Mouse (Mus musculus): ENCODE results near the gene Rab3c.

Gene Rab3c

GRCm38 (mm10) chr13:110190039-110190438 lies 90.8 kb downstream of the Rab3c start:
- DNase-seq (ENCODE audit: low spot score), result no peak

- DNase-seq (ENCODE audit: low spot score), result no peak
These were observed 95.7 kb downstream of the Rab3c start for GRCm38 (mm10) chr13:110184963-110185685.

DNA sequence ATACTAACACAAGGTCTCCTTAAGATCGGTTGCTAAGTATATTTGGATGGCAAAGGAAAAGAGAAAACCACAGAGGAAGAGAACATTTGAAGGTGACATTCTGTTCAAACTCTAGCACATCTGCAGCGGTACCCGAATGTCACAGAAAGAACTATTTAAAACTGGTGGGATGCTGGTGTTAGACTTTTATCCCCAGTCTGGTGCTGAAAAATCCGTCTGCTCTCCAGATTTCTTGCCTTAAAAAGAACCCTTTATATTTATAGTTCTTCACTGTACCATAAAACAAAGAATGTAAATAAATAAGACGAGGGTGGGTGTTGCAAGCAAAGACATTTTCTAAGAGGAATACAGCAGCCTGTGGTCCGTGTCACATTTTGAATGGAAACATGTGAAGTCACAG lies 105.1 kb downstream of the Rab3c start:
- no peak for DNase-seq (ENCODE audit: low spot score)

DNA sequence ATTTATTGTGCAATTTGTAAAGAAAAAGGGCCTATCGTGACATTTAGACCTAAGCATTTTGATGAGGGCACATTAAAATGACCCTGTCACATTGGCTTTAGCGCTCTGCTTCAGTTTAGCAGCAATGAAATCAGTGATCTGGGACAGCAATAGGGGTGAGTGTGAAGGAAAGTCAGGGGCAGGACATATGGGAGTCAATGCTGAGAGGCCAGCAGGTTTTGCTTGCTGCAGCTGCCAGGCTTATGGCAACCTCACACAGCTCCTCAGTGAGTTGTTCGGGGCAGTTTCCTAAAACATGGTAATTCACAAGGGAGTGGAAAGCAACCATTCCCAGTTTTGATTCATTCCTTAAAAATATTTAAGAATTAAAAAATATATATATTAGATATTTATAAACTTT lies 111.1 kb downstream of the Rab3c start:
- DNase-seq (ENCODE audit: low spot score), result no peak

DNA sequence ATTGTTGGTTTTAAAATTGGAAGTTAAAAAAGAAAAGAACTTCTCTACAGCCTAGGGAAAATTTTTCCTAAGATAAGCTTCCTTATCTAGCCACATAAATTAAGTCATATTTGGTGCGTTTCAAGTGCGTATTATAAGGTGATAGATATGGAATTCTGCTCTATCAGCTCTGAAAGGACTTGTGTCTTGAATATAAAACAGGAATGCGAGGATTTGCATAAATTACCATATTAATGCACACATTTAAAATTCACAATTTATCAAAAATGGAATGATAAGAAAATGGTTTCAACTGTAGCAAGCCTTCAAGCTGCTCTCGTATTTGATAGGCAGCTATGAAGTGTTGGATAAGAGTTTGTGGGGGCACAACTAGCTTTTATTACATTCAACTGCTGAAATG lies 111.6 kb downstream of the Rab3c start:
- no peak for DNase-seq (ENCODE audit: low spot score)

DNA sequence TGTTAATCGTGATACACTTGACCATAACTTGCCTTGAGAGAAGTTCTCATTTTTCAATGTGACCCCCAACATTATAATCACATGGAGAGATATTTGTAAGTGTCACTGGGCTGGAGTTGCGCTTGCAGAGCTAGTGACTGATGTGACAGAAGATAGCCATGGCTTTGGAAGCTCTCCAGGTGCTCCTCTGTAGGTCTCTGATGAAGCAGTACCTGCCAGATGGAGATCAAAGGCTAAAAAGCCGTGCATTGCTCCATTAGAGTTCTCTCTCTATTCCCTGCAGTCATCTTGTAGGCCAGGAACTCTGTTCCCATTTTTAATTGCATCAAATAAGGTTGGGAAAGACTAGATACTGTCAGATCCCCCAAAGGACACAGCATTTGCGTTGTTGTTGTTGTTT lies 112.2 kb downstream of the Rab3c start:
- DNase-seq (ENCODE audit: low spot score), result no peak

- DNase-seq (ENCODE audit: low spot score), result no peak
These were observed 114.0 kb downstream of the Rab3c start for GRCm38 (mm10) chr13:110166622-110167330.

GRCm38 (mm10) chr13:110159980-110160379 lies 120.8 kb downstream of the Rab3c start:
- DNase-seq (ENCODE audit: low spot score), result no peak

DNA sequence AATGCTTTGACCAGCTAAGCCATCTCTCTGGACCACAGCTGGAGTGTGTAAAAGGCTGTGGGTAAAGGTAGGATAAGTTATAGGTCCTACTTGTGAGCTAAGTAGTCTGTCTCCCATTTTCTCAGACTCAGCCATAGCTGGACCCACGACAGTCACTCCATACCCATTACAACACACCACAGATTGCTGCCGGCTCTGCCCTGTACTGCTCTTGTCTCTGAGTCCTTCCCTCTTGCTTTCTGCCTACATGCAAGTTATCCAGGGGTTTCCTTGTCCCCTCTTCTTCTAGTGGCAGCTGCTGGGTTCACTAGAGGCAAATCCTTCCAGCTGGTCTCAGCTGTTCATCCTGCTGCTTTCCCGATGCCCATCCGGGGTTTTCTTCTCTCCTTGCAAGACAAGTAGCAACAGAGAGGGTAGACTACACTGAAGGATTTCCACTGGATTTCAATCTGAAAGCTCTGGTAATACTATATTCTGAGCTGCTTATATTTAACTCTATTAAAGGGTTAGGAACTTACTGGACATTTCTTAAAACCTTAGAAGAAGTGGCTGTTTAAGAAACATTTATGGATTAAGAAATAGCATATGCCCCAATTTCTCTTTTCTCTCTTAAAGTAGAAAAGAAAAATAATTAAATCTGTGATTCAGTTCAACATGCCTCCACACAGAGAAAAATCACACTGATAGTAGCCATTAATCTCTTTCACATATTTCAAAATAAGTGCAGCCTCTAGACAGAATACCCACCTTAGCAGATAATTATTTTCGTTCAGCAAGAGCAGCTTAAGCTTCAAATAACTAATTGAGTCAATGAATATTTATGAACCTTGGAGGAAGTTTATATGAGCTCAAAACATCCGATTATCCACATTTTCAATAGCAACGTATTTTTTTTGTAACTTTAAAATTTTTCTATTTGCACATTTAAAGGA lies 121.9 kb downstream of the Rab3c start:
- DNase-seq (ENCODE audit: low spot score), result no peak

GRCm38 (mm10) chr13:110145545-110145944 lies 135.3 kb downstream of the Rab3c start:
- DNase-seq (ENCODE audit: low spot score), result no peak

- no peak for DNase-seq (ENCODE audit: low spot score)
These were observed 135.8 kb downstream of the Rab3c start for GRCm38 (mm10) chr13:110145019-110145418.

DNA sequence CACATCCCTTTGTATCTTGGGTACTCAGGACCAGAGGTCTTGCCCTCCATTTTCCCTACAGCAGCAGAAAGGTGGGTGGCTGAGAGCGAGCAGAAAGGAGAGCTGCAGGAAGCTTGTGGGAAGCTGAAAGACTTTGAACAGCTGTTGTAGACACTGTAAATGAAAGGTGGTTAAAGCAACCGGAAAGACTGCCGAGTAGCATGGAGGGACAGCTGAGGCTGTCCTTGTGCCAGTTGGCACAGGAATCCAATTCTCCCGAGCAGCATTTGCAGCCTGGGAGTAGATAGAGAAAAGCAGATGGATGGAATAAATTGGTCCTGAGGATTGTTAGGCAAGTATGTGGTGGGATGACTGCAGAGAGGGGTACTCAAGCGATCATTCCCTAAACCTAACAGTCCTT lies 141.5 kb downstream of the Rab3c start:
- no peak for DNase-seq (ENCODE audit: low spot score)

- no peak for DNase-seq (ENCODE audit: low spot score)
These were observed 142.2 kb downstream of the Rab3c start for GRCm38 (mm10) chr13:110138644-110139043.

GRCm38 (mm10) chr13:110127613-110128258 lies 153.1 kb downstream of the Rab3c start:
- DNase-seq (ENCODE audit: low spot score), result no peak

GRCm38 (mm10) chr13:110122825-110123224 lies 158.0 kb downstream of the Rab3c start:
- no peak for DNase-seq (ENCODE audit: low spot score)

GRCm38 (mm10) chr13:110116892-110117291 lies 163.9 kb downstream of the Rab3c start:
- no peak for DNase-seq (ENCODE audit: low spot score)

GRCm38 (mm10) chr13:110116316-110116715 lies 164.5 kb downstream of the Rab3c start:
- no peak for DNase-seq (ENCODE audit: low spot score)

- no peak for DNase-seq (ENCODE audit: low spot score)
These were observed 165.7 kb downstream of the Rab3c start for GRCm38 (mm10) chr13:110114870-110115645.

DNA sequence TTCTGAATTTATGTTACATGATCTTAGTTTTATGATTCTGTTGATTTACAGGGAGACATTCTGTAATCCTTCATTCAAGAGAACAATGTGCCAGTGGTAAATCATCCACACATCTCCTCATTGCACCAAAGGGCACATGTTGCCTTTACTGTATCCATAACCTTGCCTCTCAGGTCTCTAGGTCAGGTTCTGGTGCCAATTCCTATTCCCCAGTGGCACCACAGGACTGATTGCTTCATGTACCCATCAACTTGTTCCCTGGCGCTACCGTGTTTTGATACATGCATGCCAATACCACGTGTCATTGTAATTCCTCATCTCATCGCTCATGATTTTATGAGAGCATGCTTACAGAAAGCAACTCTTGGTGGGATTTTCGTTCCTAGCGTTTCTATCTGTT lies 167.1 kb downstream of the Rab3c start:
- DNase-seq (ENCODE audit: low spot score), result no peak

- DNase-seq (ENCODE audit: low spot score), result no peak
These were observed 183.3 kb downstream of the Rab3c start for GRCm38 (mm10) chr13:110097424-110098050.

DNA sequence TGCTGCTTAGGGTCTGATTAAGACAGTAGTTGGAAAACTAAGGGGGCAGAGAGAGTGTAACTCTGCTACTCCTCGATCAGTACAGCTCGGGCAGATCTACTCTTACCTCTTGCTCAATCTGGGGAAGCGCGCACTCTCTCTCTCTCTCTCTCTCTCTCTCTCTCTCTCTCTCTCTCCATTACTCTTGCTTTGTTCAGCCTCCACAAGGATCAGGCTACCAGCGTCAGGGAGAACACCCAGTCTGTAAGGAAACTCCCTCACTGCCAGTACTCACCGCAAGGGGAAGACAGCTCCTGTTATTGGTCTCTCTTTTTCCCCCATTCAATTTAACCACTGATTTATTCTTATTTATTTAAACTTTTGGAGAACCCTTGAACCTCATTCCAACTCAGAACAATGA lies 185.8 kb downstream of the Rab3c start:
- no peak for DNase-seq (ENCODE audit: low spot score)
